Mouse (Mus musculus): ENCODE data around the gene Erich3. TPM values are rescaled to one million over a fixed set of nuclear protein-coding genes. Genes with fewer than 3 reads are reported as not detected.
"Not testable (repeated sequence)": the region's sequence is repeated elsewhere in the genome, so short reads cannot be mapped to it uniquely, and the experiment has no call there.

Gene Erich3
- 1 to 10 TPM; 3.4 to 5.0 TPM for total RNA-seq (2021)

GRCm38 (mm10) chr3:154663545-154663944, at the start of gene Erich3:
Gene Erich3, plus strand, starts transcription at chr3:154663859.
- intact Hi-C loops (cut with DNase I) = no loop called here
- DNase-seq = no peak

DNA sequence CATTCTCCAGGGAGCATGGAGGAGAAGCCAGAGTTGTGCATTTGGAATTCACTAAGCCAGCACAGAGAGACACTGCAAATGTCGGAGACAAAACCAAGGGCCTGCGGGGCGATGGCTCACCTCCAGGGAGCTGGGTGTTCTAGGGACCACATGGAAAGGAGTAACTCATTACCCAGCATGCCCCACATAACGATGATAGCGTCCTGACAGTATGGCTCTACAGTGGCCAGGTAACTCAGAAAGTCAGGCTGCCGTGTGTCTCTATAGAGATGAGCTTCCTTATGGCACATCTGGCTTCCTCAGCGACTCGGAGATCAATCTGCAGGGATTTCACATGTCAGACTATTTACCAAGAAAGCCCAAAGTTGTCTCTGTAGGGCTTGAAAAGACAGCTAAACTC, 48.9 kb upstream of the Erich3 start:
- no peak for DNase-seq
- intact Hi-C loops (cut with DNase I) = no loop called here

GRCm38 (mm10) chr3:154615304-154615703, 48.4 kb upstream of the Erich3 start:
- intact Hi-C loops (cut with DNase I) = no loop called here

GRCm38 (mm10) chr3:154616106-154616505, 47.6 kb upstream of the Erich3 start:
- intact Hi-C loops (cut with DNase I) = no loop called here
- no peak for DNase-seq

More at GRCm38 (mm10) chr3:154615304-154615703, 48.4 kb upstream of the Erich3 start:
- DNase-seq = no peak

- DNase-seq = no peak
- intact Hi-C loops (cut with DNase I) = no loop called here
These were observed 35.4 kb upstream of the Erich3 start for GRCm38 (mm10) chr3:154628284-154628683.

DNA sequence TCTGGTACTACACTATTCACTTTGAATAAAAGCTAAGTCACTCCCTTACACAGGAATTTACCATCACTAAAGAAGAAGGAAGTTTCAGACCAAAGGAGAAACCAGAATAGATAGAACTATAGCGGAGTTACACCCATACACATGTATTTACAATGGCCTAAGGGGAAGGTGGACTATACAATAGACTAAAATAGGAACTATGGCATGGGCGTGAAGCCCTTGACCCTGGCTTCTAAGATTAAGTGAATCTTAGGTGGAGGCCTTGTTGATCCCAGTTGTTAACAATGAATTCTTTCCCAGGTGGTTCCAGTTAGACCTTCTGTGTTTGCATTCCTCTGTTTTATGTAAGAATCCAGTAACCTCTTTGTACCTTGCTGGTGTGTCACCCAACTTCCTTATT, 32.4 kb upstream of the Erich3 start:
- intact Hi-C loops (cut with DNase I); DNase-seq: not testable (repeated sequence)

DNA sequence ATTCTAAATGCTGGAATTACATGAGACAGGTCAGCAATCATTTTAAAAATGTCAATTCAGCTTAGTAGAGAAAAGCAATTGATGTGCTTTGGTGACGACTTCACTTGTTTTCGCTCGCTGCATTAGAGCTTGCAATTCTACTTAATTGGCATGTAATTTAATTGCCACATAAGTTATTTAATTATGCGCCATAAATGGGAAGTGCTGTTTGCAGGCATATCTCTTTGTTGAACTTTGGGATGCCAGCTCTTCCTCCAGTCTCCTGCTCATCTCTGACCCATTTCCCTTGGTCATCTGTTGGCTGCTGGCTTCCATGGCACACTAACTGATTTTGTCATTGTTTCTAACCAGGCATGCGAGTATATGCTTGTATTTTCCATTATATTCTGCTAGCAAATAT, 30.6 kb upstream of the Erich3 start:
- intact Hi-C loops (cut with DNase I) = no loop called here
- no peak for DNase-seq

DNA sequence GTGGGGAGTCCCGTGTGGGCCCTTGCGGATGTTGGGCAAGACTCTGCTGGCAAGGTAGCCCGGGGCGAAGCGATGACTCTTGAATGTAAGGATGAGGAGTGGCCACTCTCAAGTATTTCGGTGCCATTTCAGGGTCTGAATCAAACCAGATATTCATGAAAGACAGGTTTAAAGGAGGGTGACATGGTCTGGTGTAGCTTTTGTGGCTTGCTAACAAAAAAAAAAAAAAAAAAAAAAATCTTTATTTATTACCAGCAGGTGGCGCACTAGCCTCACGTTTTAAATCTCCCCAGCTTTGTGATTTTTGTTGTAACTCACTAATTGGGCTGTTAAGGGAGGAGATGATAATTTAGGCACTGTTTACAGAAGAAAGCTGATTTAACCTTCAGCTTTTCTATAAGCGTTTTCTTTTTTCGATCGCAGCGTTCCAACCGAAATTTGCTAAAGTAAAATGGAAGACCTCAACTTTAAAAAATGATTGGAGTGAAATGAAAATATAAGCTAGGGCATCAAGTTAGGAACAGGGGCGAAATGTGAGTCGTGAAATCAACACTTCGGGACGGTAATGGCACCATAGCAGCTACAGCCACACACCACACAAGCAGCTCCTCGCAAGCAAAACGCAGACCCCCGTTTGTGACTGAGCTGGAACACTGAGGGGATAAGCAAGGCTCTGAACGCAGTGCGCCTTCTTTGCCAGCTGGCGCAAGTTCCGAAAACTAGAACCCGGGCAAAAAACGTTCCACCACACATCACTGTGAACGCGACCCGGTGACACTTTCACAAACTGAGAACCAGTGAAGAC, 16.8 kb upstream of the Erich3 start:
- DNase-seq = peak; percentile 15
- intact Hi-C loops (cut with DNase I) = no loop called here

GRCm38 (mm10) chr3:154647443-154647780, 16.2 kb upstream of the Erich3 start:
- no peak for DNase-seq
- intact Hi-C loops (cut with DNase I) = no loop called here

GRCm38 (mm10) chr3:154649411-154650285, 14.0 kb upstream of the Erich3 start:
- intact Hi-C loops (cut with DNase I) = loop anchor here (5.0 to 10.0 kb wide), 3 partner anchors 165 to 1915 kb away; partner anchors contain the start of genes Fpgt, Lrriq3 and Negr1
- no peak for DNase-seq

GRCm38 (mm10) chr3:154651192-154651821, 12.4 kb upstream of the Erich3 start:
- intact Hi-C loops (cut with DNase I) = loop anchor here (5.0 to 10.0 kb wide), 3 partner anchors 163 to 1913 kb away; partner anchors contain the start of genes Fpgt, Lrriq3 and Negr1
- no peak for DNase-seq

- intact Hi-C loops (cut with DNase I) = loop anchor here (5.0 to 10.0 kb wide), 3 partner anchors 162 to 1912 kb away; partner anchors contain the start of genes Fpgt, Lrriq3 and Negr1
- DNase-seq = peak; percentile 82
These were observed 10.9 kb upstream of the Erich3 start for GRCm38 (mm10) chr3:154652581-154653420.

DNA sequence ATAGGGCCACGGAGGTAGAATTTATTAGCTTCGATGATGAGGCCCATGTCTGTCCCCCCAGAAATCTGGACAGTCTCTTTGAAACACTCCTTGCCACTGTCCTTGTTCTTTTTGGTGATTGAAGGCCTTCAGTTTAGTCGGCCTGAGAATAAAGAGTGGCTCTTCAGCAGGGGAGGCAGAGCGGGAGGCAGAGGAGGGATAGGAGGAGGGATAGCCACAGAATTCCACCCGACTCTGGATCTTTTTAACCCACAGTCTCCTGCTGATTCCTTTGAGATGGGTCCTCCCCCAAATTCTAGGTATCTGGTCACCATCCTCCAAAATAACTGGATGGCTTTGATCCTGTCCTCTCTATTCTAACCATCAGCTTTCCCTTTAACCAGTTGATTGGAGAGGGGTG, 10.2 kb upstream of the Erich3 start:
- intact Hi-C loops (cut with DNase I) = loop anchor here (5.0 to 10.0 kb wide), 3 partner anchors 161 to 1911 kb away; partner anchors contain the start of genes Fpgt, Lrriq3 and Negr1
- DNase-seq = no peak

- DNase-seq = no peak
- intact Hi-C loops (cut with DNase I) = loop anchor here (5.0 to 10.0 kb wide), 3 partner anchors 161 to 1911 kb away; partner anchors contain the start of genes Fpgt, Lrriq3 and Negr1
These were observed 9.4 kb upstream of the Erich3 start for GRCm38 (mm10) chr3:154654284-154654683.

GRCm38 (mm10) chr3:154654901-154655300, 8.8 kb upstream of the Erich3 start:
- DNase-seq = peak; percentile 25
- intact Hi-C loops (cut with DNase I) = loop anchor here (5.0 to 10.0 kb wide), 3 partner anchors 160 to 1910 kb away; partner anchors contain the start of genes Fpgt, Lrriq3 and Negr1

- no peak for DNase-seq
- intact Hi-C loops (cut with DNase I) = loop anchor here (10.0 kb wide), 2 partner anchors 159 to 1909 kb away; partner anchors contain the start of gene Negr1
These were observed 7.9 kb upstream of the Erich3 start for GRCm38 (mm10) chr3:154655711-154656110.

- intact Hi-C loops (cut with DNase I) = no loop called here
- DNase-seq = peak; percentile 60
These were observed 420 bp downstream of the Erich3 start for GRCm38 (mm10) chr3:154663976-154664581.

- no peak for DNase-seq
- intact Hi-C loops (cut with DNase I) = no loop called here
These were observed 977 bp downstream of the Erich3 start for GRCm38 (mm10) chr3:154664636-154665035.

DNA sequence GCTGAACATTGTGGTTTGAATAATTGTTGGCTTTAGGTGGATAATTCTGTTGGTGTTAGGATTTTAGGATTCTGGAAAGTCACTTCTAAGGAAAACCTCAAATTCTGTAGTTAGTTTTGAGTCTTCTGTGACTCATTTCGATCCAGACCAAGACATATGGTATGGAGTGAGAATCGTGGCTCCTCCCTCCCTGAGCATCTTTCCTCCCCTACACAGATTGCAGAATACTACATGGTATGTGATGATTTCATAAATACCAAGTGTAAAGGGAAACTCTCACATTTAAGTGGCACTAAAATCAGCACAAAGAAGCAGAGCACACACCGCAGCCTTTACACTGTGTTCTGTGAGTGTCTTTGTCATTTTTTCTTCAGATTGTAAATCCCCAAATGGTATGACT, 4.8 kb downstream of the Erich3 start:
- no peak for DNase-seq
- intact Hi-C loops (cut with DNase I) = no loop called here
